Mouse (Mus musculus) heart, adult 2 months (tissue): Measurements from ENCODE around the gene Foxk2. TPM values are rescaled to one million over a fixed set of nuclear protein-coding genes. Genes with fewer than 3 reads are reported as not detected.

Experiments
- DNase-seq, 2 experiments: peaks; one replicate each; pipeline ENCODE4 v3.0.0; 2021
- H3K27ac ChIP-seq: fragments of 200-600 bp; 2 replicates; pipeline ENCODE4 v1.8.1; 2022
- H3K27me3 ChIP-seq: fragments of 200-500 bp; 2 replicates; pipeline ENCODE4 v1.6.1; 2012; ENCODE audit warnings: mild to moderate bottlenecking, low read length, inconsistent platforms, mixed read lengths; ENCODE audit not compliant: control insufficient read depth, insufficient read depth
- H3K36me3 ChIP-seq: fragments of 200-500 bp; 2 replicates; pipeline ENCODE4 v1.6.1; 2012; ENCODE audit warnings: low read length, inconsistent platforms; ENCODE audit not compliant: control insufficient read depth, insufficient read depth
- H3K4me1 ChIP-seq: fragments of 200-500 bp; 2 replicates; pipeline ENCODE4 v1.6.1; 2011; ENCODE audit warnings: low read length; ENCODE audit not compliant: control insufficient read depth, insufficient read depth
- H3K4me3 ChIP-seq: fragments of 200-600 bp; 2 replicates; pipeline ENCODE4 v1.8.1; 2022
- H3K79me2 ChIP-seq: fragments of 200-500 bp; replicated peaks from 2 replicates; pipeline ENCODE4 v1.6.1; 2012; ENCODE audit warnings: mild to moderate bottlenecking, inconsistent platforms, low read length, moderate library complexity, mixed read lengths; ENCODE audit not compliant: control insufficient read depth, insufficient read depth
- H3K9ac ChIP-seq: fragments of 200-500 bp; 2 replicates; pipeline ENCODE4 v1.6.1; 2012; ENCODE audit warnings: low read depth, mild to moderate bottlenecking, control low read depth, inconsistent platforms, low read length, mixed read lengths
- CTCF ChIP-seq: fragments of 200-600 bp; IDR thresholded peaks from 2 replicates; pipeline ENCODE4 v1.8.1; 2022; ENCODE audit warnings: antibody characterized with exemption, mild to moderate bottlenecking, moderate library complexity
- EP300 ChIP-seq: fragments of 200-500 bp; IDR thresholded peaks from 2 replicates; pipeline ENCODE4 v1.6.1; 2011; ENCODE audit warnings: low read depth, low read length, control low read depth; ENCODE audit not compliant: insufficient read depth
- POLR2A ChIP-seq: fragments of 200-500 bp; IDR thresholded peaks from 2 replicates; pipeline ENCODE4 v1.6.1; 2011; ENCODE audit warnings: mild to moderate bottlenecking, low read depth, low read length, control low read depth; ENCODE audit not compliant: insufficient read depth
- WGBS: fragments of 180-500 bp; shearing (Covaris S2); methylation state at CpG from one replicate; pipeline ENCODE4 v1.1.7; 2018; 5-methylcytosine and 5-hydroxymethylcytosine counted together
- intact Hi-C: fragments of 180-260 bp; cut with DNase I; formaldehyde crosslinking; loops from one replicate; pipeline ENCODE4 v1.15.1; 2025
- polyA plus RNA-seq: library from polyadenylated mRNA; depleted of rRNA; stranded (reverse); fragments of >200 nt; gene quantifications from 2 replicates; pipeline ENCODE4 v1.2.3, GENCODE M21; 2012
- total RNA-seq, 2 experiments: library from RNA; stranded (reverse); gene quantifications; 2 replicates each; pipeline ENCODE4 v1.2.3; 2021

Gene Foxk2
- total and polyA plus RNA-seq, 3 experiments = 13.6 to 22.0 (median 20.3) TPM

- under 1% methylated on average over 59 of the region's 60 CpGs for WGBS
- TF ChIP-seq POLR2A (no peak), EP300 (no peak), CTCF (no peak)
- Histone ChIP-seq H3K36me3 (peaks cover 7% of the 10 kb centered on the region; the same call in 1 of the 2 replicates), H3K27me3 (no peaks in the 10 kb centered on the region), H3K4me3 (peak overlapping the region; percentile 91), H3K4me1 (peaks cover 5% of the 10 kb centered on the region), H3K9ac (peak overlapping the region; percentile 97), H3K79me2 (peaks cover 9% of the 10 kb centered on the region), H3K27ac (peak overlapping the region; percentile 67)
- intact Hi-C loops = loop anchor here (10.0 kb wide), 1 partner anchor 424 kb away; no protein-coding TSS in a partner anchor
- peak; percentile 46 to 60 for DNase-seq
Measured at GRCm38 (mm10) chr11:121260211-121260906, 569 bp downstream of the Foxk2 start.

DNA sequence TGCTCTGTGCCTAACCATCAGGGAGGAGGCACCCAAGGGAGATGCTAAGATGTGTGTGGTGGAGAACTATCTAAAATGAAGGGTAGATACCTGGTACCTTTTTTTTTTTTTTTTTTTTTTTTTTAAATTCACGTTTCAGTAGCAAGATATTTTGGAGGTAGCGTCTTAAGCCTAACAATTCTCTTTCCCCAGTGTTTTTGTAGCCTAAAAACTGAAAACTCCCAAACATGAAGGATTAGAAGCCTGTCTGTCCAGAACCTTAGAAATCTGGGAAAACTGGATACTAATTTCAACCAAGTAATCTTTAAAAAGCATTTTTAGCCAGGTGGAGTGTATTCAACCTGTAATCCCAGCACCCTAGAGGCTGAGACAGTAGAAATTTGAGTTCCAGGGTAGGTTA, 1.3 kb downstream of the Foxk2 start:
- intact Hi-C loops = loop anchor here (10.0 kb wide), 1 partner anchor 424 kb away; no protein-coding TSS in a partner anchor
- 45% methylated on average over 2 of the region's 2 CpGs for WGBS
- peaks cover 9% of the 10 kb centered on the region for H3K79me2 ChIP-seq
- no peak overlapping the region; the same call in 1 of the 2 replicates for H3K27ac ChIP-seq
- H3K36me3 ChIP-seq = peaks cover 7% of the 10 kb centered on the region; the same call in 1 of the 2 replicates
- TF ChIP-seq EP300 (no peak), CTCF (no peak), POLR2A (no peak)
- DNase-seq = no peak
- peak overlapping the region; percentile 97; the same call in 1 of the 2 replicates for H3K9ac ChIP-seq
- peak overlapping the region; percentile 91 for H3K4me3 ChIP-seq
- peaks cover 5% of the 10 kb centered on the region for H3K4me1 ChIP-seq
- H3K27me3 ChIP-seq = no peaks in the 10 kb centered on the region

DNA sequence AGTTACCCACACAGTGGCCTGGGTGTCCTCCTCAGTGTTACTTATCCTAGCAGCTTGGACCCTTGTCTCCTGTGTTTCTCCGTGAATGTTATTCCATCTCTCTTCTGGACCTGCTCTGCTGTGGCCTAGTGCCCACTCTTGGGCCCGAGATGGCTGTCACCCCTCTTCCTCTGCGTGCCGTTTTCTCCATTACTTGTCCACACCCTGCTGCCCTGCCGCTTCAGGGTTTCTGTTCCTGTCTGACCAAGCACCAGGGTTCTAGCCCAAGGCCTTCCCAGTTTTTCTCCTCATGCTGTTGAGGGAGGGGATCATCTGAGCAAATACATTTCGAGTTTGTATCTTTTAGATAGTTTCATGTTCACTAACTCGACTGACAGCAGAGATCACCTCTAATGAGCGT, 17.7 kb downstream of the Foxk2 start:
- 68% methylated on average over 8 of the region's 8 CpGs for WGBS
- intact Hi-C loops = no loop called here
- TF ChIP-seq POLR2A (no peak), EP300 (no peak), CTCF (no peak)

GRCm38 (mm10) chr11:121278011-121278410, 18.2 kb downstream of the Foxk2 start:
- 84% methylated on average over 3 of the region's 3 CpGs for whole genome bisulfite sequencing
- Histone ChIP-seq H3K27ac (no peak overlapping the region), H3K4me1 (peaks cover 11% of the 10 kb centered on the region), H3K27me3 (no peaks in the 10 kb centered on the region), H3K9ac (no peak overlapping the region), H3K4me3 (no peak overlapping the region), H3K36me3 (no peaks in the 10 kb centered on the region; the same call in 1 of the 2 replicates), H3K79me2 (peaks cover 7% of the 10 kb centered on the region)
- intact Hi-C loops = no loop called here
- TF ChIP-seq CTCF = no peak
- no peak for TF ChIP-seq EP300
- no peak for TF ChIP-seq POLR2A
- DNase-seq = no peak

More for the DNA sequence above, 17.7 kb downstream of the Foxk2 start:
- no peak for DNase-seq
- no peak overlapping the region for H3K4me3 ChIP-seq
- H3K27ac ChIP-seq = no peak overlapping the region
- no peaks in the 10 kb centered on the region; the same call in 1 of the 2 replicates for H3K36me3 ChIP-seq
- no peak overlapping the region for H3K9ac ChIP-seq
- H3K27me3 ChIP-seq = no peaks in the 10 kb centered on the region
- H3K4me1 ChIP-seq = peaks cover 7% of the 10 kb centered on the region
- H3K79me2 ChIP-seq = peaks cover 7% of the 10 kb centered on the region

GRCm38 (mm10) chr11:121282911-121283310, 23.1 kb downstream of the Foxk2 start:
- H3K79me2 ChIP-seq = peaks cover 1% of the 10 kb centered on the region; the same call in 1 of the 2 replicates
- TF ChIP-seq EP300 = no peak
- TF ChIP-seq CTCF = no peak
- TF ChIP-seq POLR2A = no peak
- intact Hi-C loops = no loop called here
- no peaks in the 10 kb centered on the region for H3K27me3 ChIP-seq
- no peak overlapping the region for H3K9ac ChIP-seq
- H3K4me3 ChIP-seq = no peak overlapping the region
- WGBS = 19% methylated on average over 6 of the region's 6 CpGs
- no peak overlapping the region for H3K27ac ChIP-seq
- DNase-seq = no peak
- H3K4me1 ChIP-seq = peaks cover 12% of the 10 kb centered on the region
- H3K36me3 ChIP-seq = no peaks in the 10 kb centered on the region; the same call in 1 of the 2 replicates

GRCm38 (mm10) chr11:121289859-121290258, 30.1 kb downstream of the Foxk2 start:
- H3K9ac ChIP-seq = no peak overlapping the region
- H3K4me3 ChIP-seq = no peak overlapping the region
- no peak for DNase-seq
- WGBS = 87% methylated on average over 3 of the region's 3 CpGs
- TF ChIP-seq POLR2A (no peak), EP300 (no peak), CTCF (peak; percentile 49)
- no peak overlapping the region for H3K27ac ChIP-seq
- H3K36me3 ChIP-seq = no peaks in the 10 kb centered on the region; the same call in 1 of the 2 replicates
- no peaks in the 10 kb centered on the region for H3K4me1 ChIP-seq
- no peaks in the 10 kb centered on the region for H3K27me3 ChIP-seq
- no peaks in the 10 kb centered on the region for H3K79me2 ChIP-seq
- intact Hi-C loops = loop anchor here (5.0 kb wide), 1 partner anchor 228 kb away; the partner anchor contains the start of gene Sectm1b
